Mouse (Mus musculus): Measurements from ENCODE around the gene Hs3st3a1.

The Hs3st3a1 gene

DNA sequence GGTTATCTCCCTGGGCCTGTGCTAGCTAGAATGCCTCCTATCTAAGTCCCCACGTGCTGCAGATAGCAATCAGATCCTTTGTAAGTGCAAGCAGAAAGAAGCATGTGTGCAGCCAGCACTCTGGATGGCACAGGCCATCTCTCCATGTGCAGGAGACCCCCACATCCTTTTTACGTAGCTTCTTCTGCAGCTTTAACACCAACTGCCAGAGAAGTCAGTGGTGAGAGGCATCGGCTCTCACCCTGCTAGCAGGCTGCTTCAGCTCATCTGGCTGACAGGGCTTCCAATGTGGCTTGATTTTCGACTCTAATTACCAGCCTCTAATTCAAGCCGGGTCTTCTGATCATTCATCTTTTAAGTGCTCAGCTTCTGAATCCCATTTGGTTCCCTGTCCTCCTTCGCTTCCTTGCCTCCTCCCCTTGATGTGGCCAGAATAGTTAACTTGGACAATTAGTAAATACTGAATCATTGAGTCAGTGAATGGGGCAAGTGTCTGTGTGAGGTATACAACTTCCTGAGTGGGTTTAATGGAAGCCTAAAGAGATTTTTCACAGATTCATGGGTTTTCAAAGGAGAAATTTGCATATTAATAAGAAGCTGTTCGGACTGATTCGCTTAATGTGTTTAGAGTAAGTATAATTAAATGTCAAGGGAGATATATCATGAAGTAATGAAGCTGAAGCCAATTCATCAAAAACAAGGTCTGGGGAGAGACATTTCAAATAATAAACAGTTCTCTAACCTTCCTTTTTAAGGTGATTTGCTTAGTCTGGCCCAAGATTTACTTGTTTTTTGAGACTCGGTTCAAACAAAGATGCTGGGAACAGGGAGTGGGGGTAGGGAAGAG lies 54.7 kb downstream of the Hs3st3a1 start:
- peak; percentile 90 for DNase-seq (ENCODE audit: inconsistent ontology term)

DNA sequence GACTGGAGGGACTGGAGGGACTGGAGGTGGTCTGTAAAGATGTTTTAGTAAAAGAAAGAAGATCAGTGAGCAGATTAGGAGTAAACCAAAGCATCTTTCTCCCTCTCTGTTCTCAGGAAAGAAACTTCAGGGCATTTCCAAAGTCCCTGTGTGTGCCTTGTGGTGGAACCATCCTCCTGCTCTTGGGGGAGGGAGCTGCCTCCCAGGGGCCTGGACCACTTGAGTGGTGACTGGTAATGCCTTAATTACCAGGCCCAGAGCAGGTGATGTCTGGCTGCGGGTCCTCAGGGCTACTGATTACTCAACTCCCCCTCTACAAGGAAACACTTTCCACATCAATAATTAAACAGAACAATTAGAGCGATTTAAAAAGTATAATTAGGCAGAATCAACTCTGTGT lies 59.3 kb downstream of the Hs3st3a1 start:
- DNase-seq (ENCODE audit: inconsistent ontology term), result no peak

- DNase-seq (ENCODE audit: inconsistent ontology term), result no peak
Observed at GRCm38 (mm10) chr11:64495935-64496334, 60.8 kb downstream of the Hs3st3a1 start.

GRCm38 (mm10) chr11:64496677-64497076 lies 61.5 kb downstream of the Hs3st3a1 start:
- peak; percentile 64 for DNase-seq (ENCODE audit: inconsistent ontology term)

DNA sequence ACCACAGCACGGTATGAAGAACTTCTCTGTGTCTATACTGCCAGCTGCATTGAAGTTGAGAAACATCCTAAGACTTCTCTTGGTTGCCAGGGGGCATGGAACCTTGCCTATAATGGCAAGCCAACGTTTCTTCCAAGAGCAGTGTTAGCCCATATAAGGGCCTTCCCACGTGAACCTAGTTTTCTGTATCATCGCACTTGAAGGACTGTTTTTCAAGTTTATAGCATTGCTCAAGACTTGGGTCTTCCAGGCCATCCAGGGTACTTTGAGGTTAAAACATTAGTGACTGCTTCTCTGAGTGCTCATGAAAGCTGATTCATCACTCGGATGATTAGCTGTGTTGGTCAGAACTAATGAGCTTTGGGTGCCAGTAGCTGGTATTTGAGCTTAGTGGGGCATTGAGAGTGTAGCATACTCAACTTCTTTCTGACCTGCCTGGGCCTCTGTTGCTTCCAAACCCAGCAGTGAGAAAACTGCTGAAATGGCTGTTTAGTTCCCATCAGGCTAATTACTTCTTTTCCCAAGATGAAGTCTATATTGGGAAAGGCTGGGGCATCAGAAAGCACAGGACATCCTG lies 65.5 kb downstream of the Hs3st3a1 start:
- peak; percentile 92 for DNase-seq (ENCODE audit: inconsistent ontology term)

DNA sequence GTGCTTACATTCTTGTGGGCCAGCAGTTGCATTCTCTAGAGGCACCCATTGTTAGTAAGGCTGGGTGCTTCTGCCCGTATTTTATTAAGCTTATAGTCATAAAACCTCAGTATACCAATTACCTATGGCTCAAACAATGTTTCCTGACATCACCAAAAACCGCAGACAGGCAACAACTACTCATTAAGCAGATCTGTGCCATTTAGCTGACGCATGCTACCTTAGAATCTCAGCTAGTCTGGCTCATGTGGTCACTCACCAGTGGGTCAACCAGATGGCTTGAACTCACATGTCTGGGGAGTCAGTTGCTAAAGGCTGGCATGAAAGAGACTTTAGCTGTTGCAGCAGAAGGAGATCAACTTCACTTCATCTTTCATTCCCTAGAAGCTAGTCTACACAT lies 67.9 kb downstream of the Hs3st3a1 start:
- no peak for DNase-seq (ENCODE audit: inconsistent ontology term)

GRCm38 (mm10) chr11:64505924-64506323 lies 70.8 kb downstream of the Hs3st3a1 start:
- DNase-seq (ENCODE audit: inconsistent ontology term), result peak; percentile 74

DNA sequence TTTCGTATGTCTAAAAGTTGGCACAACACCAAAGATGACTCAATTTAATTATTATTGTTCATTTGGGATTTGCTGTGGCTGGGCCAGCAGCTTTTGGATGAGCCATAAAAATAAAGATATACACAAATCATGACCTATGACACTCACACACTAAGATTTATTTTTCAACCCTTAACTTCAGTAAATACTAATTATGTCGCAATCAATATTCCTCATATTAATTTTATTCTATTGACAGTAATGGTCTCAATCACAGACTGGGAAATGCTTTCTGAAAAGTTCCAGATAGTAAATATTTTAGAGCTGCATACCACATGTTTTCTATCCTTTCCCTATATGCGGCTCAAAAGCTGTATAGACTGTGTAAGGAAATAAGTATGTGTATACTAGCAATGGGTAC lies 71.9 kb downstream of the Hs3st3a1 start:
- DNase-seq (ENCODE audit: inconsistent ontology term), result no peak

DNA sequence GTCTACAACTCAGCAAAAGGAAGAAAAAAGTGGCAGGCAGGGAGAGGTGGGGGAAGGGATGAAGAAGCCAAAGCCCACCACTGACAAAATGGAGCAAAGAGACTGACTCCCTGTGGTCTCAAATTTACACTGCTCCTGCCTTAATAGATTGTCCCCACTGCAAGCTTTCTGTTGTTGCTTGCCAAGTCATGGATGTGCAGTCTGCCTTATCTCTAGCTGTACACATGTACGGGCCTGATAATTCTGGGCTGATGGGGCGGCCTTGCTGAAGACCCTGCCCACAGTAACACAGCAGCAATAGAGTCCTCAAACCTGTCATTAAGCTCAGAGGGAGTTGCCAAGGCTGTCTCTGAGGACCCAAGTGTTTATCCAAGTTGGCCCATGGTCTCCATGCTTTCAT lies 74.0 kb downstream of the Hs3st3a1 start:
- no peak for DNase-seq (ENCODE audit: inconsistent ontology term)

- DNase-seq (ENCODE audit: inconsistent ontology term), result no peak
Observed at GRCm38 (mm10) chr11:64512301-64512700, 77.2 kb downstream of the Hs3st3a1 start.

- no peak for DNase-seq (ENCODE audit: inconsistent ontology term)
Observed at GRCm38 (mm10) chr11:64513419-64513818, 78.3 kb downstream of the Hs3st3a1 start.

DNA sequence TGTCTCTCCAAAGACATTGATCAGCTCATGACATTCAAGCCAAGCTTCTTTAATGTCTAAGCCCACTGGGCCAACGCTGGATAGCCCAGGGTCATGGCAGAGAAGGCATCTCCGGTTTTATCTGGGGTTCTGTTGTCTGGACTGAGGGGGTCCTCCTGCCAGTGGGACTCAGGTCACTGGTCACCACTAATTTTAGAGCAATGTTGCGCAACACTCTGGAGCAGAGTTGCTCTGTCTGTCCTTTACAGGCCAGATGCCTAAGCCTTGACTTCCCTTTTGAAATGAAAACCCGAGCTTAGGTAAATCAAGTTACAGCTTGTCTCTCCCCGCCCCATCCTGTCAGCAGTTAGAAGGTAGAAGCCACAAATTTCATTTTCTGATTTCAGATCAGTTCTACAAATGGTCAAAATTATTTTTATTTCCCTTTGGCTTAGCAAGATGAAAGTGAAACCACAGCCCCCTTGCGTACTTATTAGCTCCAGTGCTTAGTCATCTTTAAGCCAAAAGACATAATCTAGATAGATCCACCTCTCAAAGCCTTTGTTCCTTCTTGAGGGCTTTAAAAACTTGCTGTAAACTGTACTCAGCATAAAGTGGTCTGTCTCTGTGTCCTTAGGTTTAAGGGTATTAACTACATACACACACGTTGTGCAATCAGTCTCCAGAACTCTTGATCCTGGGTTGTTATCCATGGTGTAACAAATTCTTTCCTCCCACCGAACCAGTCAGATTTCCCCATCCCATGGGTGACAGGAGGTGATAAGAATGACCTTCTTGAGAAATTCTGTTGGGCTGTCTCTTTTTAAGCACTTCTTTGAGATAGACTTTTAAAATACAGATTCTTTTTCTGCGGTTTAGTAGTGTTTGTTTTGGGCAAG lies 81.8 kb downstream of the Hs3st3a1 start:
- no peak for DNase-seq (ENCODE audit: inconsistent ontology term)

DNA sequence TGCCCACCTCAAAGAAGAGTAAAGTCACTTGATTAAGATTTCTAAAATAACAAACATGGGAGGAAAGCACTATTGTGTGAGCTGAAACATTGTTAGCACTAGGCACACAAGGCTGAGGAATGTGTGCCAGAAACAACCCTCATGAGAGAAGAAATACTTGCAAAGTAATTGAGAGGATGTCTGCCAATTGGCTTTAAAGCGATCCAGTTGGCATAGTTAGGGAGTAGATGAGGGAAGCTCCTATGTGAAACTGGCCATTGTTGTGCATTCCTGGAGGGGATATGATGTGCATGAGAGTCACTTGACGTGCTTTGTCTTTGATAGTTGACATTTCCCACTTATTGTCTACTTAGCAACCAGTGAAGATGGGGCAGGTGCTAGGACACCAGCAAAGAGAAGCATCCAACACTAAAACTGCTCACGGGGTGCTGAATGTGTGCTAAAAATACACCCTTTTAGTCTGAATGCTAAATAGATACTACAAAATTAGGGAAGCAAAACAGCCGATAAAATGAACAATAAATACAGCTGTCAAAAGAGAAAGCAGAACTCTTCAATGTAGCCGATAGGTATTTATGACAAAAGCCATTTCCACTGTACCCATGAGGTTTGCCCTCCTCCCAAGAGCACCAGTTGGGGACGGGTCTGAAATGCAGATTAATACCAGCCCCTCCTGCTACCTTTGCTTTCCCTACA lies 83.2 kb downstream of the Hs3st3a1 start:
- peak; percentile 65 for DNase-seq (ENCODE audit: inconsistent ontology term)

- no peak for DNase-seq (ENCODE audit: inconsistent ontology term)
Observed at GRCm38 (mm10) chr11:64523993-64524570, 89.0 kb downstream of the Hs3st3a1 start.

- no peak for DNase-seq (ENCODE audit: inconsistent ontology term)
Observed at GRCm38 (mm10) chr11:64537230-64537629, 102.1 kb downstream of the Hs3st3a1 start.

- no peak for DNase-seq (ENCODE audit: inconsistent ontology term)
Observed at GRCm38 (mm10) chr11:64541866-64542265, 106.7 kb downstream of the Hs3st3a1 start.

GRCm38 (mm10) chr11:64542335-64542734 lies 107.2 kb downstream of the Hs3st3a1 start:
- no peak for DNase-seq (ENCODE audit: inconsistent ontology term)

DNA sequence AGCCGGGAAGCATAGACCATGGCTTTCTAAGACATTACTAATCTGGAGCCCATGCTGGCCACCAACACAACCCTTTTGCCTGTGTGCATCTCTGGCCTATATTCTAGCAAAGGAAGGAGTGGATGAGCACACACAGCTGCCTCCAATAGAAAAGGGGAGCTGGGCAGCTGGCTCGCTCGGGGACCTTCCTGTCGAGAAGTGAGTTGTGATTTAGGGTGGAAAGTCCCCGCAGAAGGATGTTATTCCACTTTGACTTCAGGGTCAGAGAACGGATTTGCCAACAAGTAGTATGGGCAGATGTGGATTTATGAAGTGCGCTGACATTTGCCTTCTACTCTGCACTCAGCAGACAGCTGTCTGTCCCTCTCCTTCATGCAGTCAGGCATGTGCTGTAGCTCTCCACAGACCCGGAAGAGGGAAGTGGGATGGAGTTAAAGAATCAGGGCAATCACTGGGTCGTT lies 108.1 kb downstream of the Hs3st3a1 start:
- no peak for DNase-seq (ENCODE audit: inconsistent ontology term)

- DNase-seq (ENCODE audit: inconsistent ontology term), result no peak
Observed at GRCm38 (mm10) chr11:64544236-64544635, 109.1 kb downstream of the Hs3st3a1 start.

DNA sequence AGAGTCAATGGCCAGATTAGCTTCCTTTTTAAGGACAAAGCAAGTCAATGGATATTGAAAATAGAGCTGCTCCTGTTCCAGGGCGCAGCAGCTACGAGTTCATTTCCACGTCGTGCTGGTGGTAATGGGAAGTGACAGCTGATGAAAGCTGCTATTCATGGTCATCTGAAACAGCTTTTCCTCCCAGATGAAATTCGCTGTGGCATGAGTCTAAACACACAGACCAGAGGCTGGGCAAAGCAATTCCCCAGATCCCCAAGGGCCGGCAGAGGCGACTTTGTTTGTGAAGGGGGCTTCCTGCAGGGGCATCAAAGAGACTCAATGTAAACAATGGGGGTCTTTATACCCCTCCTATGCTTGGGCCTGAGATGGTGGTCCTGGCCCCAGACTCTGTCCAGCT lies 114.2 kb downstream of the Hs3st3a1 start:
- DNase-seq (ENCODE audit: inconsistent ontology term), result peak; percentile 34

- peak; percentile 4 for DNase-seq (ENCODE audit: inconsistent ontology term)
Observed at GRCm38 (mm10) chr11:64549955-64550354, 114.8 kb downstream of the Hs3st3a1 start.

Data from Muller cell, postnatal 12 days (primary cell).